Mouse (Mus musculus): Measurements from ENCODE around the gene Ube3c.
"Not testable (repeated sequence)": the region's sequence is repeated elsewhere in the genome, so short reads cannot be mapped to it uniquely, and the experiment has no call there.

Ube3c gene

DNA sequence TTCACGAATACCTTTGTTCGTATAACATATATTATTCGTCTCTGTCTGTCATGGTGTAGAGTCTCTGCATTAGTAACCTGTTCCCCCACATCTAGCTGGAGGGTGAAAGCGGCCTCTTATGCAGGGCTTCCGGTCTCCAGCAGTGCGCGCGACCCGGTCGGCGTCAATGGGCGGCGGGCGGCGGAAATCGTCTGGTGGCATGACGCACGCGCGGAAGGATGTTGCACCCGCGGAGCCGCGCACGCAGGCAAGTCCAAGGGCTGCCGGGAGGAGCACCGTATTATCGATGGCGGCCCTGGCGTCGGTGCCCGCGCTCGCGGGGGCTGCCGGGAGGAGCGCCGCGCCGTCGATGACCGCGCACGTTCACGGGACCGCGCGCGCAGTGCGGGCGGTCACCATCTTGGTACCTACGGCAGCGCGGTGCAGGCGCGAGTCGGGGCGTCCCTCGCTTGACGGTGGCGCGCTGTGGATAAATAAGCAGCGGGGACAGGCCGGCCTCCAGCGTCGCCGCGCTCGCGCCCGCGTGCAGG, at the start of gene Ube3c:
Gene Ube3c, plus strand, starts transcription at position 395 of the 530 bp plus-strand sequence.
- TF ChIP-seq NANOG (IDR thresholded peaks at IDR 0.05; ENCODE audit: borderline replicate concordance, low read length): no peak
- no peak for TF ChIP-seq CTCF (conservative IDR thresholded peaks at IDR 0.05; ENCODE audit: low read length)
- Histone ChIP-seq H3K36me3 (ENCODE audit: insufficient read depth, low read length) (peaks cover 33% of the 10 kb centered on the region), H3K9me3 (ENCODE audit: low read length) (0 out of 2 replicates have a peak, but pooled peaks cover 3% of the 10 kb centered on the region), H3K4me1 (replicated peaks; ENCODE audit: low read depth, low read length) (peaks cover 16% of the 10 kb centered on the region), H3K4me3 (replicated peaks; ENCODE audit: low read length) (peak within 1 kb of the TSS; percentile 95), H3K27me3 (ENCODE audit: insufficient read depth, low read length) (no peaks in the 10 kb centered on the region)

DNA sequence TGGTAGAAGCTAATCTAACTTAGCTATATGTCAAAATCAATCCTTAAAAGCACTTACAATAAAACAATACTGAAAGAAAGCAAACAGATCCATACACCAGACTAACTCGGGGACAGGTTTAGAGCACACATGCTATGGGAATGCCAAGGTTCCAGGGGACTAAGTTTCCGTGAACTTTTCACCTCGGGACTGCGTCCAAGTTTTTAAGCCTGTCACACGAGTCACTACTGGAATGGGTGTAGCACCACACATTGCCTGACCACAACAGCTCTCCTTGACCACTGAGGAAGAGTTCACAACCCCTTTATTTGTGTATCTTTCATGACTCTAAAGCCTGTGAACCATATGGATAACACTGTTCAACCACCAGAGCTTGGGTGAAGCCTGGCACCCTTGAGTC, 8.9 kb upstream of the Ube3c start:
- Histone ChIP-seq H3K27me3 (ENCODE audit: insufficient read depth, low read length) (no peaks in the 10 kb centered on the region), H3K9me3 (ENCODE audit: low read length) (no peaks in the 10 kb centered on the region), H3K36me3 (ENCODE audit: insufficient read depth, low read length) (no peaks in the 10 kb centered on the region), H3K4me3 (replicated peaks; ENCODE audit: low read length) (no peak overlapping the region), H3K4me1 (replicated peaks; ENCODE audit: low read depth, low read length) (0 out of 2 replicates have a peak, but pooled peaks cover 3% of the 10 kb centered on the region)
- no peak for TF ChIP-seq POU5F1 (IDR thresholded peaks at IDR 0.05; ENCODE audit: borderline replicate concordance, low read length)
- TF ChIP-seq CTCF (conservative IDR thresholded peaks at IDR 0.05; ENCODE audit: low read length): no peak
- TF ChIP-seq NANOG (IDR thresholded peaks at IDR 0.05; ENCODE audit: borderline replicate concordance, low read length): no peak

GRCm38 (mm10) chr5:29560667-29561066, 8.4 kb upstream of the Ube3c start:
- Histone ChIP-seq H3K36me3 (ENCODE audit: insufficient read depth, low read length) (no peaks in the 10 kb centered on the region), H3K27me3 (ENCODE audit: insufficient read depth, low read length) (no peaks in the 10 kb centered on the region), H3K4me1 (replicated peaks; ENCODE audit: low read depth, low read length) (0 out of 2 replicates have a peak, but pooled peaks cover 3% of the 10 kb centered on the region), H3K4me3 (replicated peaks; ENCODE audit: low read length) (no peak overlapping the region), H3K9me3 (ENCODE audit: low read length) (no peaks in the 10 kb centered on the region)
- no peak for TF ChIP-seq NANOG (IDR thresholded peaks at IDR 0.05; ENCODE audit: borderline replicate concordance, low read length)
- peak; percentile 50 for TF ChIP-seq CTCF (conservative IDR thresholded peaks at IDR 0.05; ENCODE audit: low read length)

DNA sequence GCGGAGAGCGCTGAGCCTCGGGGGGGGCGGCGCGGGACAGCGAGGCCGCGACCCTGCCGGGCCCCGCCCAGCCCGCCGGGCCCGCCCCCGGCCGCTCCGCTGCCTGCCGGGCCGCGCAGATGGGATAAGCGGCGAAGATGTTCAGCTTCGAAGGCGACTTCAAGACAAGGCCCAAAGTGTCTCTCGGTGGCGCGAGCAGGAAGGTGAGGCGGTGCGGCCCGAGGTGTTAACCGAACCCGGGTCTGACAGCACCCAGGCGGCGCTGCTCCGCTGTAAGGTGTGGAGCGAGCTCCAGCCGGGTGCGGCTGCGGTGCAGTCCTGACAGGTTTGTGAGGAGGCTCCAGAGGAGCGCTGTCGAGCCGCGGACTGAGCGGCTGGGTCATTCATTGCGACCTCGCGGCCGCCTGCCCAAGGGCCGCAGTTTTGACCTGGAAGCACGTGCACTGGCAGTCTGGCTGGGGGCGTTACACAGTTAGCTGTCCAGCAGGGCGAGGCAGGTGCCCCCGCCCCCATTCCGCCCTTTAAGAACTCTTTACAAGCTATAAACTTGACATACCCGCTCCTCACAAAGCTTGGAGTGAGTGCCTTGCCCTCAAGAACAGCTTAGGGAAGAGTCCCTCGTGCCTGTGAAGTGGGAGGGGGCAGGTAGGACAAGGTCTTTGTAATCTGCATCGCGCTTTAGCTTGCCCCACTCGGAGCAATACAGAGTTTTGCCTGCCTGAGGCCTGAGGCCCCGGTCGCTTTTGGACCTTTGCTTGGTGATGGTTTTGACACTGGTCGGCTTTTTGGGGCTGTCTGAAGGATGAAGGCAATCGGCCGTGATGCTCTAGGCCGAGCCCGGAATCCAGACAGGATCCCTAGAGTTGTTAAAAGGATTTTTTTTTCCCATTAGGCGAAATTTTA, 587 bp downstream of the Ube3c start:
- TF ChIP-seq POU5F1 (IDR thresholded peaks at IDR 0.05; ENCODE audit: borderline replicate concordance, low read length) (no peak), CTCF (conservative IDR thresholded peaks at IDR 0.05; ENCODE audit: low read length) (no peak), NANOG (IDR thresholded peaks at IDR 0.05; ENCODE audit: borderline replicate concordance, low read length) (no peak)
- Histone ChIP-seq H3K27me3 (ENCODE audit: insufficient read depth, low read length) (no peaks in the 10 kb centered on the region), H3K4me3 (replicated peaks; ENCODE audit: low read length) (peak overlapping the region; percentile 95), H3K36me3 (ENCODE audit: insufficient read depth, low read length) (peaks cover 33% of the 10 kb centered on the region), H3K4me1 (replicated peaks; ENCODE audit: low read depth, low read length) (peaks cover 21% of the 10 kb centered on the region), H3K9me3 (ENCODE audit: low read length) (0 out of 2 replicates have a peak, but pooled peaks cover 4% of the 10 kb centered on the region)

DNA sequence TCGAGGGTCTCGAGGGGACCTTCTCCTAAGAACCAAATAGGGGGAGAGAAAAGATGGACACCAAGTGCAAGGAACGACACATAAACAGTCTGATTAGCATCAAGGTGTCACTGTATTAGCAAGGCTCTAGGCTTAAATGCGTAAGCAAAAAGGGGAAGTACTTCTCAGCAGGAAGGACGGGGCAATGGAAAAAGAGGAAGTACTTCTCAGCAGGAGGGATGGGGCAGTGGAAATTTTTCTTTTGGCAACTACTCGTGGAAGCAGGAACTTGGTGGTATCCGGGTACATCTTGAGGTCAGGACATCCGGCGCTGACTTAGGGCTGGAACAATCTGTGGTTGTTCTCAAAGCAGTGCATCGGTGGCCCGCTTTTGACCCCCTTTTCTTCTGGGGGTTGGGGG, 5.2 kb downstream of the Ube3c start:
- not testable (repeated sequence) for H3K27me3 ChIP-seq (ENCODE audit: insufficient read depth, low read length); H3K9me3 ChIP-seq (ENCODE audit: low read length); H3K4me3 ChIP-seq (replicated peaks; ENCODE audit: low read length)
- peak; percentile 57; the same call in 1 of the 2 replicates for TF ChIP-seq NANOG (IDR thresholded peaks at IDR 0.05; ENCODE audit: borderline replicate concordance, low read length)
- Histone ChIP-seq H3K4me1 (replicated peaks; ENCODE audit: low read depth, low read length) (peaks cover 60% of the 10 kb centered on the region), H3K36me3 (ENCODE audit: insufficient read depth, low read length) (peaks cover 33% of the 10 kb centered on the region)

DNA sequence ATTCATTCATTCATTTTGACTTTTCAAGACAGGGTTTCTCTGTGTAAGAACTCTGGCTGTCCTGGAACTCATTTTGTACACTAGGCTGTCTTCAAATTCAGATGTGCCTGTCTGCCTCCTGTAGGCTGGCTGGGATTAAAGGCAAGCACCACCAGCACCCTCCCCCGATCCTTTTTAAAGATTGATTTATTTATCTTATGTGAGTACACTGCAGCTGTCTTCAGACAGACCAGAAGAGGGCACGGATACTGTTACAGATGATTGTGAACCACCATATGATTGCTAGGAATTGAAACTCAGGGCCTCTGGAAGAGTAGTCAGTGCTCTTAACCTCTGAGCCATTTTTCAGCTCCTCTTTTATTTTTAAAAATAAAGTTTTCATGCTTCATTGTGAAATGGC, 6.0 kb downstream of the Ube3c start:
- TF ChIP-seq CTCF (conservative IDR thresholded peaks at IDR 0.05; ENCODE audit: low read length) (no peak), POU5F1 (IDR thresholded peaks at IDR 0.05; ENCODE audit: borderline replicate concordance, low read length) (no peak), NANOG (IDR thresholded peaks at IDR 0.05; ENCODE audit: borderline replicate concordance, low read length) (no peak)
- Histone ChIP-seq H3K4me1 (replicated peaks; ENCODE audit: low read depth, low read length) (peaks cover 68% of the 10 kb centered on the region), H3K36me3 (ENCODE audit: insufficient read depth, low read length) (peaks cover 33% of the 10 kb centered on the region), H3K27me3 (ENCODE audit: insufficient read depth, low read length) (no peaks in the 10 kb centered on the region), H3K9me3 (ENCODE audit: low read length) (0 out of 2 replicates have a peak, but pooled peaks cover 4% of the 10 kb centered on the region), H3K4me3 (replicated peaks; ENCODE audit: low read length) (no peak overlapping the region)

GRCm38 (mm10) chr5:29577795-29578631, 9.0 kb downstream of the Ube3c start:
- peaks cover 23% of the 10 kb centered on the region for H3K36me3 ChIP-seq (ENCODE audit: insufficient read depth, low read length)
- 0 out of 2 replicates have a peak, but pooled peaks cover 4% of the 10 kb centered on the region for H3K9me3 ChIP-seq (ENCODE audit: low read length)
- no peak overlapping the region for H3K4me3 ChIP-seq (replicated peaks; ENCODE audit: low read length)
- H3K27me3 ChIP-seq (ENCODE audit: insufficient read depth, low read length): no peaks in the 10 kb centered on the region
- TF ChIP-seq CTCF (conservative IDR thresholded peaks at IDR 0.05; ENCODE audit: low read length): no peak
- TF ChIP-seq POU5F1 (IDR thresholded peaks at IDR 0.05; ENCODE audit: borderline replicate concordance, low read length): no peak
- no peak for TF ChIP-seq NANOG (IDR thresholded peaks at IDR 0.05; ENCODE audit: borderline replicate concordance, low read length)
- peaks cover 65% of the 10 kb centered on the region for H3K4me1 ChIP-seq (replicated peaks; ENCODE audit: low read depth, low read length)

Measured in E14TG2a.4 (cell line).